Mouse (Mus musculus) adrenal gland, postnatal 14 days (tissue): ENCODE measurements around the gene Olfr1415. TPM values are rescaled to one million over a fixed set of nuclear protein-coding genes. Genes with fewer than 3 reads are reported as not detected.
A peak's percentile ranks its signal among the peaks of the same experiment; 100 is the strongest.
"Not testable (repeated sequence)": the region's sequence is repeated elsewhere in the genome, so short reads cannot be mapped to it uniquely, and the experiment has no call there.

Experiments
- DNase-seq: peaks from one replicate; pipeline ENCODE4 v3.0.0; 2021; ENCODE audit warnings: mixed read lengths
- long read RNA-seq, 2 experiments: library from polyadenylated mRNA; stranded (forward); transcript quantifications; one replicate each; pipeline ENCODE4 v2.0.0; 2021
- total RNA-seq: library from RNA; stranded (reverse); gene quantifications from 2 replicates; pipeline ENCODE4 v1.2.3, GENCODE M21; 2021

The Olfr1415 gene
- total RNA-seq: not detected in 2 replicates
- long read RNA-seq, experiment 1: 0 reads
- long read RNA-seq, experiment 2: 0 reads

GRCm38 (mm10) chr1:92496001-92496400, at the start of gene Olfr1415:
TSS of gene Olfr1415 (minus strand) at chr1:92496101.
- no peak for DNase-seq

- no peak for DNase-seq
Observed at GRCm38 (mm10) chr1:92539071-92539470, 43.2 kb upstream of the Olfr1415 start.

GRCm38 (mm10) chr1:92536972-92537371, 41.1 kb upstream of the Olfr1415 start:
- DNase-seq: no peak

- DNase-seq: no peak
Observed at GRCm38 (mm10) chr1:92523764-92524163, 27.9 kb upstream of the Olfr1415 start.

GRCm38 (mm10) chr1:92521376-92521775, 25.5 kb upstream of the Olfr1415 start:
- DNase-seq: peak; percentile 61

- DNase-seq: no peak
Observed at GRCm38 (mm10) chr1:92519046-92519445, 23.1 kb upstream of the Olfr1415 start.

GRCm38 (mm10) chr1:92518561-92518960, 22.7 kb upstream of the Olfr1415 start, which contains the start of gene Olfr1414:
TSS of gene Olfr1414 (minus strand) at chr1:92518661.
- no peak for DNase-seq

- peak; percentile 17 for DNase-seq
Observed at GRCm38 (mm10) chr1:92515390-92515789, 19.5 kb upstream of the Olfr1415 start.

- DNase-seq: not testable (repeated sequence)
Observed at GRCm38 (mm10) chr1:92511646-92512045, 15.7 kb upstream of the Olfr1415 start.

- DNase-seq: no peak
Observed at GRCm38 (mm10) chr1:92485013-92485412, 10.9 kb downstream of the Olfr1415 start, which contains the start of gene Olfr1416. TSS of gene Olfr1416 (minus strand) at chr1:92485113.

- no peak for DNase-seq
Observed at GRCm38 (mm10) chr1:92474066-92474578, 21.8 kb downstream of the Olfr1415 start.

- DNase-seq: peak; percentile 96
Observed at GRCm38 (mm10) chr1:92473165-92474041, 22.5 kb downstream of the Olfr1415 start, which contains the start of gene Ndufa10. TSS of gene Ndufa10 (minus strand) at chr1:92473860.

- DNase-seq: no peak
Observed at GRCm38 (mm10) chr1:92468891-92469290, 27.0 kb downstream of the Olfr1415 start.

GRCm38 (mm10) chr1:92458416-92458815, 37.5 kb downstream of the Olfr1415 start:
- DNase-seq: no peak

GRCm38 (mm10) chr1:92457758-92458157, 38.1 kb downstream of the Olfr1415 start:
- no peak for DNase-seq

- no peak for DNase-seq
Observed at GRCm38 (mm10) chr1:92453751-92454445, 42.0 kb downstream of the Olfr1415 start.

- DNase-seq: no peak
Observed at GRCm38 (mm10) chr1:92448293-92448692, 47.6 kb downstream of the Olfr1415 start.

- peak; percentile 82 for DNase-seq
Observed at GRCm38 (mm10) chr1:92441453-92442063, 54.3 kb downstream of the Olfr1415 start.

GRCm38 (mm10) chr1:92440066-92440750, 55.7 kb downstream of the Olfr1415 start:
- DNase-seq: peak; percentile 56
